Mouse (Mus musculus): ENCODE measurements around the gene Polr1b.

- no peak for TF ChIP-seq CTCF (IDR thresholded peaks at IDR 0.05; ENCODE audit: control insufficient read depth, insufficient read depth, low read length)
- TF ChIP-seq POLR2A (IDR thresholded peaks at IDR 0.05; ENCODE audit: borderline replicate concordance, control insufficient read depth, low read depth, low read length) = no peak
These were observed 6.7 kb upstream of the Polr1b start for GRCm38 (mm10) chr2:129093926-129094724.

Measured in bone marrow, adult 2 months (tissue).